Mouse (Mus musculus) liver, postnatal 0 days (tissue): Measurements from ENCODE around the gene Eva1b. TPM values are rescaled to one million over a fixed set of nuclear protein-coding genes. Genes with fewer than 3 reads are reported as not detected.
A peak's percentile ranks its signal among the peaks of the same experiment; 100 is the strongest.

Experiments
- ATAC-seq: fragments of 200-750 bp; cut with Nextera tagmentation; 2 replicates; pipeline ENCODE4 v1.8.0; 2017; ENCODE audit warnings: mild to moderate bottlenecking, moderate library complexity
- DNase-seq: peaks from one replicate; pipeline ENCODE4 v3.0.0-alpha.2; 2016
- H3K27ac ChIP-seq: fragments of 300-500 bp; sonication (generic); 2 replicates; pipeline ENCODE4 v1.5.1; 2014; ENCODE audit warnings: antibody characterized with exemption, moderate library complexity, mild to moderate bottlenecking, low read depth
- H3K27me3 ChIP-seq: fragments of 300-500 bp; sonication (generic); 2 replicates; pipeline ENCODE4 v1.6.1; 2014; ENCODE audit warnings: low read length, control low read depth, mixed read lengths; ENCODE audit not compliant: insufficient read depth
- H3K36me3 ChIP-seq: fragments of 300-500 bp; sonication (generic); replicated peaks from 2 replicates; pipeline ENCODE4 v1.6.1; 2014; ENCODE audit warnings: mild to moderate bottlenecking, control low read depth, low read length, moderate library complexity, mixed read lengths; ENCODE audit not compliant: insufficient read depth
- H3K4me1 ChIP-seq: fragments of 300-500 bp; sonication (generic); 2 replicates; pipeline ENCODE4 v1.6.1; 2014; ENCODE audit warnings: antibody characterized with exemption, mild to moderate bottlenecking, control low read depth; ENCODE audit not compliant: insufficient read depth
- H3K4me2 ChIP-seq: fragments of 300-500 bp; sonication (generic); 2 replicates; pipeline ENCODE4 v1.6.1; 2014; ENCODE audit warnings: low read depth, mild to moderate bottlenecking, low read length, moderate library complexity, mixed read lengths
- H3K4me3 ChIP-seq: fragments of 300-500 bp; sonication (generic); 2 replicates; pipeline ENCODE4 v1.5.1; 2014; ENCODE audit warnings: low read depth, low read length
- H3K9ac ChIP-seq: fragments of 300-500 bp; sonication (generic); replicated peaks from 2 replicates; pipeline ENCODE4 v1.6.1; 2014; ENCODE audit warnings: mild to moderate bottlenecking, moderate library complexity
- H3K9me3 ChIP-seq: fragments of 300-500 bp; sonication (generic); 2 replicates; pipeline ENCODE4 v1.6.1; 2016; ENCODE audit warnings: mild to moderate bottlenecking, control low read depth, low read length, mixed read lengths
- CTCF ChIP-seq: sonication (generic); IDR thresholded peaks from 2 replicates; pipeline ENCODE4 v1.5.1; 2016; ENCODE audit warnings: antibody characterized with exemption, low read depth
- EP300 ChIP-seq: IDR thresholded peaks from 2 replicates; pipeline ENCODE4 v1.6.1; 2016; ENCODE audit warnings: antibody characterized with exemption, low read depth, mild to moderate bottlenecking
- WGBS: fragments of 180-500 bp; shearing (Covaris S2); extraction: QIAGEN DNeasy Blood & Tissue Kit; methylation state at CpG from one replicate; pipeline ENCODE4 v1.1.7; 2014; ENCODE audit not compliant: insufficient replicate concordance; 5-methylcytosine and 5-hydroxymethylcytosine counted together
- polyA plus RNA-seq: library from polyadenylated mRNA; unstranded; fragments of >200 nt; fragmentation: Nextera tagmentation; extraction: Ambion mirVana; gene quantifications from 2 replicates; pipeline ENCODE4 v1.2.1, GENCODE M21; 2015

Eva1b gene
- polyA plus RNA-seq, 1 experiment from 2014 or later, result 17.7 TPM

- H3K9ac ChIP-seq, result no peak overlapping the region
- WGBS, result 46% methylated on average over 3 of the region's 3 CpGs
- no peak for DNase-seq
- ATAC-seq, result no peak
- no peak overlapping the region for H3K4me3 ChIP-seq
- peaks cover 36% of the 10 kb centered on the region for H3K4me1 ChIP-seq
- no peak for TF ChIP-seq EP300
- no peak for TF ChIP-seq CTCF
- H3K4me2 ChIP-seq, result peak overlapping the region; percentile 0; the same call in 1 of the 2 replicates
- peaks cover 24% of the 10 kb centered on the region for H3K36me3 ChIP-seq
- no peak overlapping the region for H3K27ac ChIP-seq
- H3K9me3 ChIP-seq, result no peaks in the 10 kb centered on the region
- H3K27me3 ChIP-seq, result no peaks in the 10 kb centered on the region
Observed at GRCm38 (mm10) chr4:126197485-126197884, 49.9 kb downstream of the Eva1b start.

Other genes starting within 250 kb of the Eva1b start
- gene Csf3r, start 123.2 kb upstream of the Eva1b start, polyA plus RNA-seq, result 2.3 and 2.8 TPM in 2 replicates
- 57.2 and 58.1 TPM in 2 replicates for gene Mrps15, start 100.8 kb upstream of the Eva1b start, polyA plus RNA-seq
- gene Oscp1, start 89.2 kb upstream of the Eva1b start, polyA plus RNA-seq, result 0.90 and 1.5 TPM in 2 replicates
- 24.7 and 27.7 TPM in 2 replicates for gene Lsm10, start 51.1 kb upstream of the Eva1b start, polyA plus RNA-seq
- gene Stk40, start 43.8 kb upstream of the Eva1b start, polyA plus RNA-seq, result 11.3 and 12.1 TPM in 2 replicates
- 2.4 and 2.7 TPM in 2 replicates for gene Sh3d21, start 15.7 kb downstream of the Eva1b start, polyA plus RNA-seq
- 47.8 and 62.4 TPM in 2 replicates for gene Thrap3, start 55.0 kb downstream of the Eva1b start, polyA plus RNA-seq
- 7.2 and 10.0 TPM in 2 replicates for gene Map7d1, start 108.6 kb downstream of the Eva1b start, polyA plus RNA-seq
- 39.0 and 39.2 TPM in 2 replicates for gene Trappc3, start 114.6 kb downstream of the Eva1b start, polyA plus RNA-seq
- 0.25 and 0.26 TPM in 2 replicates for gene Col8a2, start 139.0 kb downstream of the Eva1b start, polyA plus RNA-seq
- gene Adprhl2, start 174.0 kb downstream of the Eva1b start, polyA plus RNA-seq, result 31.9 and 34.3 TPM in 2 replicates
- gene Tekt2, start 177.9 kb downstream of the Eva1b start, polyA plus RNA-seq, result 0.17 and 0.26 TPM in 2 replicates